Mouse (Mus musculus) lung, embryonic 14.5 days (tissue): ENCODE results near the gene Gm20388. TPM values are rescaled to one million over a fixed set of nuclear protein-coding genes. Genes with fewer than 3 reads are reported as not detected.

Experiments used
- ATAC-seq: fragments of 200-750 bp; cut with Nextera tagmentation; 2 replicates; pipeline ENCODE4 v1.8.0; 2017; ENCODE audit warnings: mild to moderate bottlenecking, moderate TSS enrichment, moderate library complexity; ENCODE audit not compliant: insufficient read depth
- DNase-seq: peaks from one replicate; pipeline ENCODE4 v3.0.0-alpha.2; 2015
- H3K27ac ChIP-seq: fragments of 300-500 bp; sonication (generic); 2 replicates; pipeline ENCODE4 v1.5.1; 2014; ENCODE audit warnings: low read depth, mild to moderate bottlenecking, moderate library complexity
- H3K27me3 ChIP-seq: fragments of 300-500 bp; sonication (generic); 2 replicates; pipeline ENCODE4 v1.6.1; 2014; ENCODE audit warnings: low read length, control low read depth; ENCODE audit not compliant: insufficient read depth
- H3K36me3 ChIP-seq: fragments of 300-500 bp; sonication (generic); 2 replicates; pipeline ENCODE4 v1.6.1; 2014; ENCODE audit warnings: control low read depth; ENCODE audit not compliant: insufficient read depth
- H3K4me1 ChIP-seq: fragments of 300-500 bp; sonication (generic); 2 replicates; pipeline ENCODE4 v1.6.1; 2014; ENCODE audit warnings: antibody characterized with exemption, control low read depth; ENCODE audit not compliant: insufficient read depth
- H3K4me2 ChIP-seq: fragments of 300-500 bp; sonication (generic); 2 replicates; pipeline ENCODE4 v1.6.1; 2014; ENCODE audit warnings: mild to moderate bottlenecking
- H3K4me3 ChIP-seq: fragments of 300-500 bp; sonication (generic); 2 replicates; pipeline ENCODE4 v1.5.1; 2014; ENCODE audit warnings: low read depth, low read length
- H3K9ac ChIP-seq: fragments of 300-500 bp; sonication (generic); 2 replicates; pipeline ENCODE4 v1.6.1; 2014
- H3K9me3 ChIP-seq: fragments of 300-500 bp; sonication (generic); 2 replicates; pipeline ENCODE4 v1.6.1; 2016; ENCODE audit warnings: low read depth, low read length, control low read depth
- CTCF ChIP-seq: IDR thresholded peaks from 2 replicates; pipeline ENCODE4 v1.5.1; 2016; ENCODE audit warnings: antibody characterized with exemption, low read depth
- WGBS: fragments of 180-500 bp; shearing (Covaris S2); extraction: QIAGEN DNeasy Blood & Tissue Kit; methylation state at CpG from one replicate; pipeline ENCODE4 v1.1.7; 2014; 5-methylcytosine and 5-hydroxymethylcytosine counted together
- polyA plus RNA-seq: library from polyadenylated mRNA; unstranded; fragments of >200 nt; fragmentation: Nextera tagmentation; extraction: Ambion mirVana; gene quantifications from 2 replicates; pipeline ENCODE4 v1.2.1, GENCODE M21; 2014

Gene Gm20388
- polyA plus RNA-seq, 1 experiment from 2014 or later = not detected

GRCm38 (mm10) chr8:124348087-124348486 is 4437.4 kb downstream of the Gm20388 start:
- 58% methylated on average over 1 of the region's 1 CpGs for WGBS

DNA sequence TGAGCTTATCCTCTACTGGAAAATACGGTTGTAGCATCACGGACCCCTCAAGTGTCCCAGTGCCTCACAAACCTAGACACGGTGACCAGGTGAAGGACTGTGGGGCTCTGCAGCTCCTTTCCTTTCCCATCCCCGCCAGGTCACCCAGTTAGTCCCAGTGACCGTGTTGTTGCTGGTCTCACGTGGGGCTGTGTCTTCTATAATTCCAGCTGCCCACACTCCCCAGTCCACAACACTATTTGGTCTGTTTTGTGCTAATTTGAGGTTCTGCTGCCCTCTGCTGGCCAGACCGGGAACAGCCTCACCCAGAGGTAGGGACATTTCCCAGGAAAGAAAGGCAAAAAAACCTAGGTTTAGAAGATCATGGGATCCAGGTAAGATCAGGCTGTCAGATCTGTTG is 4439.0 kb downstream of the Gm20388 start:
- no peak overlapping the region for H3K9ac ChIP-seq
- 31% methylated on average over 7 of the region's 7 CpGs for WGBS
- peak; percentile 97 for TF ChIP-seq CTCF
- peaks cover 11% of the 10 kb centered on the region; the same call in 1 of the 2 replicates for H3K36me3 ChIP-seq
- H3K27me3 ChIP-seq = no peaks in the 10 kb centered on the region
- no peak overlapping the region for H3K4me3 ChIP-seq
- DNase-seq = peak; percentile 90
- no peaks in the 10 kb centered on the region for H3K9me3 ChIP-seq
- H3K27ac ChIP-seq = no peak overlapping the region
- no peaks in the 10 kb centered on the region for H3K4me1 ChIP-seq
- no peak overlapping the region for H3K4me2 ChIP-seq
- no peak for ATAC-seq

More at GRCm38 (mm10) chr8:124348087-124348486, 4437.4 kb downstream of the Gm20388 start:
- H3K4me2 ChIP-seq = no peak overlapping the region
- no peak overlapping the region for H3K27ac ChIP-seq
- no peaks in the 10 kb centered on the region for H3K9me3 ChIP-seq
- no peak for DNase-seq
- H3K9ac ChIP-seq = no peak overlapping the region
- no peak overlapping the region for H3K4me3 ChIP-seq
- H3K36me3 ChIP-seq = peaks cover 25% of the 10 kb centered on the region
- H3K27me3 ChIP-seq = no peaks in the 10 kb centered on the region
- ATAC-seq = no peak
- TF ChIP-seq CTCF = no peak
- no peaks in the 10 kb centered on the region for H3K4me1 ChIP-seq

GRCm38 (mm10) chr8:124351636-124352035 is 4441.0 kb downstream of the Gm20388 start:
- H3K27ac ChIP-seq = no peak overlapping the region
- H3K9ac ChIP-seq = no peak overlapping the region
- H3K27me3 ChIP-seq = no peaks in the 10 kb centered on the region
- H3K36me3 ChIP-seq = no peaks in the 10 kb centered on the region
- H3K4me3 ChIP-seq = no peak overlapping the region
- peak; percentile 61 for TF ChIP-seq CTCF
- no peak for DNase-seq
- no peak for ATAC-seq
- no peaks in the 10 kb centered on the region for H3K9me3 ChIP-seq
- no peak overlapping the region for H3K4me2 ChIP-seq
- H3K4me1 ChIP-seq = no peaks in the 10 kb centered on the region
- 65% methylated on average over 5 of the region's 5 CpGs for WGBS

DNA sequence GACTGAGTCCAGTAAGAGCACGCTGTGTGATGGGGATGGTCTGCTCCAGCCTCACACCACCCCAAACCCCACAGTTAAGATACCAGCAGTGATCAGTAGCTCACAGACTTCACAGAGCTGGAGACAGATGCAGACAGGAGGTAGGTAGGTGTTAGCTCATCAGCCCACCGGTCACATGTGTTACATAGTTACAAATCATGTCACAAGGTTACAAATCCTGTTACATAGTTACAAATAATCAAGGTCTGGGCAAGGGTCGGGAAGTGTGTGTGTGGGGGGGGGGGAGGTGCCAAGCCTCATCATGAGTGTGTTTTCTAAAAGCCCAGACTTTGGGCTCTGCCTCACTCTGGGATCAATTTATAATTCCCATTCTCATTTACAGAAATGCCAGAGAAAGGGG is 4450.3 kb downstream of the Gm20388 start:
- Histone ChIP-seq H3K4me2 (no peak overlapping the region), H3K36me3 (no peaks in the 10 kb centered on the region), H3K4me3 (no peak overlapping the region), H3K27ac (no peak overlapping the region), H3K4me1 (no peaks in the 10 kb centered on the region), H3K27me3 (no peaks in the 10 kb centered on the region), H3K9ac (no peak overlapping the region), H3K9me3 (no peaks in the 10 kb centered on the region)
- whole genome bisulfite sequencing = 70% methylated on average over 3 of the region's 3 CpGs
- TF ChIP-seq CTCF = no peak
- ATAC-seq (no peak), DNase-seq (no peak)

DNA sequence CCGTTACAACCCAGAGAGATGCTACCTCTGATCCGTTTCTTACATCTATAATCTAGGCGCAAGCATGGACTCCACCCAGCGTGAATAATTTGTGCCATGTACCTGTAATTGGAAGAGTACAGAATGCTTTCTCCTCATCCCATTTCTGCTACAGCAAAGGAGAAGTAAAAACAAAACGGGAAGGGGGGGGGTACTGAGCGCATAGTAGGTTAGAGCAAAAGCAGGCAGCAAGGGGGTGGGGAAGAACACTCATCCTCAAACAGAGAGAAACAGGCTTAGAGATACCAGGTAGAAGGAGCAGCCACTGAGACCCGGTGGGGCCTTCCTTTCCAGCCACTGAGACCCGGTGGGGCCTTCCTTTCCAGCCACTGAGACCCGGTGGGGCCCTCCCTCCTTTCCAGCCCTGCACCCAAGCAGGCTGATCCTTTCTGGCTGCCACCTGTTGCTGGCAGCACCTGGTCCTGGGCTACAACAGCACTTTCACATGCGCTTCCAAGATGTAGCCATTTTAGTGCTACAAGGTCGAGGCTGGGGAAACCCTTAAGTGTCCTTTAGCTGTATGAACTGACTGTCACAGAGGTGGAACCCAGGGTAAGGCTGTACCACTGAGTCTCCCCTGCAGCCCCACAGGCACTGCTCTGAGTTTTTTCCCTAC is 4451.3 kb downstream of the Gm20388 start:
- no peak for TF ChIP-seq CTCF
- WGBS = 79% methylated on average over 11 of the region's 11 CpGs

GRCm38 (mm10) chr8:124362589-124362988 is 4451.9 kb downstream of the Gm20388 start:
- no peak overlapping the region for H3K4me2 ChIP-seq
- no peaks in the 10 kb centered on the region for H3K9me3 ChIP-seq
- DNase-seq (no peak), ATAC-seq (no peak)
- no peak overlapping the region for H3K9ac ChIP-seq
- no peak overlapping the region for H3K4me3 ChIP-seq
- no peaks in the 10 kb centered on the region for H3K4me1 ChIP-seq
- WGBS = 71% methylated on average over 7 of the region's 7 CpGs
- H3K27ac ChIP-seq = no peak overlapping the region
- H3K36me3 ChIP-seq = no peaks in the 10 kb centered on the region
- no peaks in the 10 kb centered on the region for H3K27me3 ChIP-seq
- no peak for TF ChIP-seq CTCF

More for the DNA sequence above, 4451.3 kb downstream of the Gm20388 start:
- Histone ChIP-seq H3K4me2 (no peak overlapping the region), H3K36me3 (no peaks in the 10 kb centered on the region), H3K4me1 (no peaks in the 10 kb centered on the region), H3K27me3 (no peaks in the 10 kb centered on the region), H3K27ac (no peak overlapping the region), H3K9ac (no peak overlapping the region), H3K4me3 (no peak overlapping the region), H3K9me3 (no peaks in the 10 kb centered on the region)
- no peak for DNase-seq
- ATAC-seq = no peak

DNA sequence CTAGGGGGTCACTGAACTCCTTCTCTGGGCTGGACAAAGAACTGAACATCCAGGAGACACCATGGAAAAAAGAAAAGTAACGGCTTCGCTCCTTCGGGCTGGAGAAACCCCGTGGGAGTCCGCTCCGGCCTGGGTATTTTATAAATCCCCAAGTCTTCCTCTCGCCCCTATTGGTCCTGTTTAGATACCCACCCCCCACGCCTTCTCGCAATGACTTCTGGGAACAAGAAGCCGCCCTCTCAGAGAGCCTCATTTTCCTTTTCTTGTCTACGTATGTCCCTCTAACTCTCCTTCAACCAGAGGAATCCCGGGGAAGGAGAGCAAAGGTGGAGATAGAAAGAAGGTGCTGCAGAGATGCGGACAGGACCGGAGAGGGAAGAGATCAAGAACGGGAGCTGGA is 4452.7 kb downstream of the Gm20388 start:
- Histone ChIP-seq H3K9me3 (no peaks in the 10 kb centered on the region), H3K27me3 (no peaks in the 10 kb centered on the region), H3K4me3 (no peak overlapping the region), H3K4me2 (no peak overlapping the region), H3K4me1 (no peaks in the 10 kb centered on the region), H3K27ac (no peak overlapping the region), H3K36me3 (no peaks in the 10 kb centered on the region), H3K9ac (no peak overlapping the region)
- 92% methylated on average over 15 of the region's 15 CpGs for WGBS
- no peak for DNase-seq
- no peak for TF ChIP-seq CTCF
- no peak for ATAC-seq
